Mouse (Mus musculus): ENCODE data around the gene Lrrc74b.

GRCm38 (mm10) chr16:17576825-17577215, 15.8 kb upstream of the Lrrc74b start:
- no peak for TF ChIP-seq POLR2A (IDR thresholded peaks at IDR 0.05; ENCODE audit: borderline replicate concordance, control insufficient read depth, low read depth, low read length)
- no peak for TF ChIP-seq CTCF (IDR thresholded peaks at IDR 0.05; ENCODE audit: control insufficient read depth, insufficient read depth, low read length)
